Mouse (Mus musculus) ES-Bruce4 (cell line): Measurements from ENCODE around the gene Msrb3. TPM values are rescaled to one million over a fixed set of nuclear protein-coding genes. Genes with fewer than 3 reads are reported as not detected.

Experiments
- H3K27ac ChIP-seq: 2 replicates; pipeline ENCODE4 v1.5.1; 2012; ENCODE audit warnings: low read length, inconsistent platforms; ENCODE audit not compliant: insufficient read depth
- H3K27me3 ChIP-seq: 2 replicates; pipeline ENCODE4 v1.6.1; 2012; ENCODE audit warnings: mild to moderate bottlenecking, low read length, inconsistent platforms; ENCODE audit not compliant: control insufficient read depth, poor library complexity, insufficient read depth, severe bottlenecking
- H3K36me3 ChIP-seq: 2 replicates; pipeline ENCODE4 v1.6.1; 2012; ENCODE audit warnings: inconsistent platforms, mild to moderate bottlenecking, low read length, moderate library complexity; ENCODE audit not compliant: control insufficient read depth, poor library complexity, insufficient read depth, severe bottlenecking
- H3K4me1 ChIP-seq: one replicate; pipeline ENCODE4 v1.8.1; 2011; ENCODE audit warnings: low read length; ENCODE audit not compliant: control insufficient read depth, insufficient read depth
- H3K4me3 ChIP-seq: 2 replicates; pipeline ENCODE4 v1.5.1; 2011; ENCODE audit warnings: low read depth, mild to moderate bottlenecking, low read length
- H3K9ac ChIP-seq: 2 replicates; pipeline ENCODE4 v1.6.1; 2012; ENCODE audit warnings: low read depth, mild to moderate bottlenecking, inconsistent platforms; ENCODE audit not compliant: poor library complexity, severe bottlenecking
- H3K9me3 ChIP-seq: replicated peaks from 2 replicates; pipeline ENCODE4 v1.6.1; 2012; ENCODE audit warnings: mild to moderate bottlenecking, low read length, inconsistent platforms; ENCODE audit not compliant: control insufficient read depth, poor library complexity, insufficient read depth, severe bottlenecking
- CTCF ChIP-seq: IDR thresholded peaks from one replicate; pipeline ENCODE4 v1.8.1; 2011; ENCODE audit warnings: low read depth, low read length
- EP300 ChIP-seq: IDR thresholded peaks from 2 replicates; pipeline ENCODE4 v1.6.1; 2011; ENCODE audit warnings: low read depth, low read length; ENCODE audit not compliant: insufficient read depth
- POLR2A ChIP-seq: IDR thresholded peaks from one replicate; pipeline ENCODE4 v1.8.1; 2011; ENCODE audit warnings: low read length; ENCODE audit not compliant: insufficient read depth
- polyA plus RNA-seq: library from polyadenylated mRNA; stranded (reverse); fragments of >200 nt; gene quantifications from 2 replicates; pipeline ENCODE4 v1.2.4, GENCODE M21; 2011; ENCODE audit warnings: low read depth; ENCODE audit not compliant: missing spikeins, insufficient read depth, insufficient read length

The Msrb3 gene
- polyA plus RNA-seq, 1 experiment: 2.6 TPM

GRCm38 (mm10) chr10:120787202-120787601, 111.7 kb downstream of the Msrb3 start:
- H3K27me3 ChIP-seq: no peaks in the 10 kb centered on the region
- H3K4me3 ChIP-seq: no peak overlapping the region
- no peak overlapping the region for H3K27ac ChIP-seq
- no peak overlapping the region for H3K9ac ChIP-seq
- no peaks in the 10 kb centered on the region; the same call in 1 of the 2 replicates for H3K9me3 ChIP-seq
- no peaks in the 10 kb centered on the region for H3K4me1 ChIP-seq
- TF ChIP-seq CTCF (no peak), EP300 (no peak), POLR2A (no peak)
- H3K36me3 ChIP-seq: no peaks in the 10 kb centered on the region

- Histone ChIP-seq H3K9ac (no peak overlapping the region), H3K4me1 (no peaks in the 10 kb centered on the region), H3K36me3 (no peaks in the 10 kb centered on the region), H3K27ac (no peak overlapping the region), H3K9me3 (no peaks in the 10 kb centered on the region; the same call in 1 of the 2 replicates), H3K4me3 (no peak overlapping the region), H3K27me3 (no peaks in the 10 kb centered on the region)
- no peak for TF ChIP-seq CTCF
- TF ChIP-seq EP300: no peak
- no peak for TF ChIP-seq POLR2A
These were observed 114.4 kb downstream of the Msrb3 start for GRCm38 (mm10) chr10:120784516-120784915.

DNA sequence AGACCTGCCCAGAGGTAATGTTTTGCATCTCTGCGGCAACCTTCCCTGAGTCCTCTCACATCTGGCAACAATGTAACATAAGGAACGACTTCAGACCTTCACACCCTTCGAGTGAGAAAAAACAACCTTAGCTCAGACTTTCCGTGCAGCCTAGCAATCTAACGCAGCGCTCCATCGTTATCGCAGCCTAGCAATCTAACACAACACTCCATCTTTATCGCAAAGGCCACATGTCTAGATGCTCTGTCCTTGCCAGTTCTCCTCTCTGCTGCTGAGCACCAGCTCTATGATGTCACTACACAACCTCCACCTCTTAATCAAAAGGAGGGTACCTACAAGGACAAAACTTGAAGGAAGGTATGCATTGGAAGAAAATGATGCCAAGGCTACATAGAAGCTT, 115.5 kb downstream of the Msrb3 start:
- Histone ChIP-seq H3K4me3 (no peak overlapping the region), H3K9ac (no peak overlapping the region), H3K27ac (no peak overlapping the region), H3K36me3 (no peaks in the 10 kb centered on the region), H3K9me3 (no peaks in the 10 kb centered on the region; the same call in 1 of the 2 replicates), H3K27me3 (no peaks in the 10 kb centered on the region), H3K4me1 (no peaks in the 10 kb centered on the region)
- TF ChIP-seq POLR2A: no peak
- TF ChIP-seq EP300: no peak
- TF ChIP-seq CTCF: no peak

DNA sequence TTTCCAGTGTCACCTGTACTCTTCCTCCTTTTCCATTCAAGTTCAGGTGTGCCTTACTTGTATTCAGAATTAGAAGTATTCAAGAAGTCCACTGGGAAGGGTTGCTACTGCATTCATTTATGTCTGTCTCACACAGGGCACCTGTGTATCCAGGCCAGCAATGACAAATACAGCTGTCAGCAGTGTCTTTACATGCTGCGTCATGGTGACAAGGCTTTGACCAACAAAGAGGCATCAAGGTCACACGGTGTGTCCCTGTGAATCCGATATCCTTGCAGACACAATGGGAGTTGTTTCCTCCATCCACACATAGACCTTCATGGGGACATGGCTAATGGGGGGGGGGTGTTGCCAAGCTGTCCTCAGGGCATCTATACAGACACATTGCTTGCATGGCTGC, 121.4 kb downstream of the Msrb3 start:
- no peak for TF ChIP-seq CTCF
- no peak for TF ChIP-seq POLR2A
- no peak for TF ChIP-seq EP300
- Histone ChIP-seq H3K9ac (no peak overlapping the region), H3K27ac (no peak overlapping the region), H3K4me1 (no peaks in the 10 kb centered on the region), H3K9me3 (no peaks in the 10 kb centered on the region; the same call in 1 of the 2 replicates), H3K36me3 (no peaks in the 10 kb centered on the region), H3K4me3 (no peak overlapping the region), H3K27me3 (no peaks in the 10 kb centered on the region)

- Histone ChIP-seq H3K4me1 (no peaks in the 10 kb centered on the region), H3K36me3 (no peaks in the 10 kb centered on the region), H3K9ac (no peak overlapping the region), H3K4me3 (no peak overlapping the region), H3K9me3 (no peaks in the 10 kb centered on the region; the same call in 1 of the 2 replicates), H3K27ac (no peak overlapping the region), H3K27me3 (no peaks in the 10 kb centered on the region)
- TF ChIP-seq CTCF (no peak), POLR2A (no peak), EP300 (no peak)
These were observed 123.5 kb downstream of the Msrb3 start for GRCm38 (mm10) chr10:120775361-120775760.

GRCm38 (mm10) chr10:120767418-120767817, 131.5 kb downstream of the Msrb3 start:
- Histone ChIP-seq H3K27ac (no peak overlapping the region), H3K4me1 (no peaks in the 10 kb centered on the region), H3K4me3 (no peak overlapping the region), H3K36me3 (no peaks in the 10 kb centered on the region), H3K9ac (no peak overlapping the region), H3K9me3 (no peaks in the 10 kb centered on the region), H3K27me3 (no peaks in the 10 kb centered on the region)
- TF ChIP-seq CTCF: no peak
- TF ChIP-seq POLR2A: no peak
